Mouse (Mus musculus) kidney, embryonic 14.5 days (tissue): ENCODE measurements at regions not wholly inside any gene's neighbourhood (a gene's known extent, or its start where the extent isn't known, plus 50 kb on each side); places are given as distances from the start of the nearest gene placed in this dataset.

ENCODE experiments used
- ATAC-seq: fragments of 200-750 bp; cut with Nextera tagmentation; 2 replicates; pipeline ENCODE4 v1.8.0; 2017; ENCODE audit warnings: moderate number of reproducible peaks, mild to moderate bottlenecking, moderate TSS enrichment, moderate library complexity; ENCODE audit not compliant: low FRiP score, low TSS enrichment
- H3K27ac ChIP-seq: fragments of 300-500 bp; sonication (generic); 2 replicates; pipeline ENCODE4 v1.5.1; 2014; ENCODE audit warnings: low read depth, mild to moderate bottlenecking, low read length, moderate library complexity, mixed read lengths
- H3K27me3 ChIP-seq: fragments of 300-500 bp; sonication (generic); 2 replicates; pipeline ENCODE4 v1.6.1; 2014; ENCODE audit warnings: mild to moderate bottlenecking, low read length; ENCODE audit not compliant: control insufficient read depth, insufficient read depth
- H3K36me3 ChIP-seq: fragments of 300-500 bp; sonication (generic); 2 replicates; pipeline ENCODE4 v1.6.1; 2014; ENCODE audit warnings: low read length, mixed read lengths; ENCODE audit not compliant: control insufficient read depth, insufficient read depth
- H3K4me1 ChIP-seq: fragments of 300-500 bp; sonication (generic); 2 replicates; pipeline ENCODE4 v1.6.1; 2014; ENCODE audit warnings: low read length, mixed read lengths; ENCODE audit not compliant: control insufficient read depth, insufficient read depth
- H3K4me2 ChIP-seq: fragments of 300-500 bp; sonication (generic); replicated peaks from 2 replicates; pipeline ENCODE4 v1.6.1; 2014; ENCODE audit warnings: low read depth, mild to moderate bottlenecking, low read length
- H3K4me3 ChIP-seq: fragments of 300-500 bp; sonication (generic); 2 replicates; pipeline ENCODE4 v1.5.1; 2014; ENCODE audit warnings: mild to moderate bottlenecking, low read length
- H3K9ac ChIP-seq: fragments of 300-500 bp; sonication (generic); 2 replicates; pipeline ENCODE4 v1.6.1; 2014; ENCODE audit warnings: low read depth, mild to moderate bottlenecking, low read length, moderate library complexity
- H3K9me3 ChIP-seq: fragments of 300-500 bp; sonication (generic); 2 replicates; pipeline ENCODE4 v1.6.1; 2016; ENCODE audit warnings: low read length; ENCODE audit not compliant: control insufficient read depth
- WGBS: fragments of 180-500 bp; shearing (Covaris S2); extraction: QIAGEN DNeasy Blood & Tissue Kit; methylation state at CpG from one replicate; pipeline ENCODE4 v1.1.7; 2014; 5-methylcytosine and 5-hydroxymethylcytosine counted together

DNA sequence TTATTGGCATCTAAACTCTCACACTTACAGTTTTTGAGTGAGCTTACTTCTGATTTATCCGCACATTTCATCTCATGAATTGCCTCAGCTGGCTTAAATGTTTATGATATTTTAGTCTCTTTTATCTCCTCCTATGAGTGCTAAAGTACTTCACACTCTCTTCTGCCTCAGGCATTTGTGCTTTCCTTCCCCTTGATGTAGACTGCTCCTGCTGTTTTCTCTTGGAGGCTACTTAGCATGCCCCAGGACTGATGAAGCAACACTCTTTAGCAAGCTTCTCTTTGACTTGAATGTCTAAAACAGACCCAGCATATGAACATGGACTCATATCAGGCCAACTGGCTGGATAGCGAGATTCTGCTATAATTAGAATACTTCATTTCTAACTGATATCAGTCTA lies 882.8 kb downstream of the Tecrl start:
- no peak overlapping the region for H3K9ac ChIP-seq
- no peaks in the 10 kb centered on the region for H3K27me3 ChIP-seq
- H3K4me1 ChIP-seq: no peaks in the 10 kb centered on the region
- WGBS: 86% methylated on average over 2 of the region's 2 CpGs
- ATAC-seq: no peak
- H3K9me3 ChIP-seq: no peaks in the 10 kb centered on the region
- H3K4me3 ChIP-seq: no peak overlapping the region
- no peak overlapping the region for H3K27ac ChIP-seq
- H3K36me3 ChIP-seq: no peaks in the 10 kb centered on the region
- H3K4me2 ChIP-seq: no peak overlapping the region

DNA sequence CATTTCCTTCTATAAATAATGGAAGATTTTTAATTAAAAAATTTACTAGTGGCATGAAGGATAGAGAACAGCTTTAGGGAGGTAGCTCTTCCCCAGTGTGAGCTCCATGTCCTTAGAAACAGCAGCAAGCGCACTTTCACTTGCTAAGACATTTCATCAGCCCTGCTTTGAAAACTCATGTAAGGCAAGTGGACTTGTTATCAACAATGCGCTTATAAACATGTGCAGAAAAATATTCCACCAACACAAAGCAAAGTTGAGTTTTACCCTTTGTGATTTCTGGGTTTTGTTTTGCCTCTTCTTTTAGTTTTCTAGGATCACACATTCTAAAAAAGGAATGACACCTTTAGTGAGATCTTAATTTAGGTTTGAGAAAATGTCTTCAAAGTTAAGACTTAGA lies 890.7 kb downstream of the Tecrl start:
- Histone ChIP-seq H3K9ac (no peak overlapping the region), H3K4me1 (no peaks in the 10 kb centered on the region), H3K9me3 (no peaks in the 10 kb centered on the region), H3K4me3 (no peak overlapping the region), H3K4me2 (no peak overlapping the region), H3K27me3 (no peaks in the 10 kb centered on the region), H3K36me3 (no peaks in the 10 kb centered on the region), H3K27ac (no peak overlapping the region)
- 96% methylated on average over 2 of the region's 2 CpGs for WGBS
- ATAC-seq: no peak

DNA sequence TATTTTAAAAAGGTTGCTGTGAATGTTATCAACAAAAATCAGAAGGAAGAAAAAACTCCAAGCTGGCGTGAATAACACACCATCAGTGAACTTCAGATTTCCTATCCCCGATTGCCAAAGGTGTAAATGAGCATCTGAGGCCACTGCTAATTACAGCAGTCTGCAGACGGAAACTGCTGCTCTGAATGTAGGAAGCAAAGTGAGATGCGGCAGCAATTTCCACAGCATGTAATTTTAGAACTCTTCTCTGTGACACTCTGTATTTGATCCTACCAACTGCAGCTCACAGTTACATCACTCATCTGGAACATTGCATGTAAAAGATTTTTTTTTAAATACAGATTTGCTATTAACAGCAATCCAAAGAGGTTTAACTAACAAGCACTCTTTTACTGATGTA lies 913.7 kb downstream of the Tecrl start:
- Histone ChIP-seq H3K36me3 (no peaks in the 10 kb centered on the region), H3K9me3 (no peaks in the 10 kb centered on the region), H3K27ac (no peak overlapping the region), H3K9ac (no peak overlapping the region), H3K4me2 (no peak overlapping the region), H3K4me3 (no peak overlapping the region), H3K27me3 (no peaks in the 10 kb centered on the region), H3K4me1 (no peaks in the 10 kb centered on the region)
- WGBS: 67% methylated on average over 4 of the region's 4 CpGs
- ATAC-seq: no peak

DNA sequence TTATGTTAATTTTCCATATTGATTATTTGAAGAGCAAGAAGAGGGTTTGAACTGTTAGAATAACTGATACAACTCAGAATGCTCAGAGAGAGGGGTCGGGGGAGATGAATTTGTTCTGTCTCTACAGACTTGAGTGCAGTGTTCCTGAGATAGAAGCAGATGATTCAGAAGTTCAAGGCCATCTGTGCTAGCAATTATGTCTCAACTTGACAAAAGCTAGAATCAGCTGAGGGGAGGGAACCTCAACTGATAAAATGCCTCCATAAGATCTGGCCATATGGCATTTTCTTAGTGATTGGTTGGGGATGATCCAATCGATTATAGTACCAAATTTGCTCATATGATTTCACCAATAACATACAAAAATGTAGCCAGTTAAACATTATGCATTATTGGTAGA lies 914.9 kb downstream of the Tecrl start:
- no peaks in the 10 kb centered on the region for H3K9me3 ChIP-seq
- H3K4me3 ChIP-seq: no peak overlapping the region
- ATAC-seq: no peak

DNA sequence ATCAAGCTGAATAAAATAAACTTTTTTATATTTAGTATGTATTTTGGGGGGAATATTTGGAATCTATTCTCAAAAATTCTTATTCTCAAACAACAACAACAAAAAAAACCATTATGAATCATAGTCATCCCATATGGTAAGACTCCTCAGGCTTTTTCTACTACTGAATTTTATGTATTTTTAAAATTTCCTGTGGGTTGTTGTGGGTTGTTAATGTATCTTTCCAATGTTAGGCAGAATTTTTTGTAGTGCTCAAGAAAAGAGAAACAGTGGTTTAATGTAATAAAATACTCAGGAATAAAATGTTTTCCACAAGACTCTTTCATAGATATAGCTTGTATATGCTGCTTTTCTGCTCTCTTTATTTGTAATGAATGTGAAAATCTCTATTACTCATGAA lies 934.6 kb downstream of the Tecrl start:
- Histone ChIP-seq H3K9me3 (no peaks in the 10 kb centered on the region), H3K4me2 (no peak overlapping the region), H3K27ac (no peak overlapping the region), H3K4me1 (no peaks in the 10 kb centered on the region), H3K4me3 (no peak overlapping the region), H3K36me3 (no peaks in the 10 kb centered on the region), H3K27me3 (no peaks in the 10 kb centered on the region), H3K9ac (no peak overlapping the region)
- no peak for ATAC-seq

More for the DNA sequence above, 914.9 kb downstream of the Tecrl start:
- H3K27me3 ChIP-seq: no peaks in the 10 kb centered on the region
- H3K36me3 ChIP-seq: no peaks in the 10 kb centered on the region
- H3K4me2 ChIP-seq: no peak overlapping the region
- no peaks in the 10 kb centered on the region for H3K4me1 ChIP-seq
- WGBS: 78% methylated on average over 2 of the region's 2 CpGs
- no peak overlapping the region for H3K27ac ChIP-seq
- no peak overlapping the region for H3K9ac ChIP-seq

DNA sequence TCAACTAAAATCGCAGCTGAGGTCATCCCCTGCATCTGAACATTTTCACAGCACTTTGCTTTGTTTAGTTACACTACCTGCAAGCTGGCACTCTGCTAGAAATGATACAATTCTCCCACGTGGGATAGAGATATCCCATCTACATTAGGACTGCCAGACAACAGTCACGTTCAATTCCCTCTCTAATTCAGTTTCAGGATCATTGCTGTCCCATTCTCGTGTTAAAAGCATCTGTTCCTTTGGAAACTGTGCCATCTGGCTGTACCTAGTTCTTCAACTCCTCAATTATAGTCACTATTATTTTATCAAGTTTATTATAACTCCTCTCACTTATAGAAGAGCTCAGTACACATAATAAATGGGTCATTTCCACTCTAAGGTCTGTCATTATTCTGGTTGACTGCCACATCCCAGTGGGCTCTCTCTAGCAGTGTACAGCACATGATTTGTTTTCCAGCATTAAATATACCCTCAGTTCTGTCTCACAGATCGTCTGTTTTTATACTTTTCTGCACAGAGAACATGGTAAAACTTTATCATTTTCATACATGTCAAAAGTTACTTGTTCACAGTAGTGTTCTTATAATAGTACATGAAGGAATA lies 958.3 kb downstream of the Tecrl start:
- Histone ChIP-seq H3K27me3 (no peaks in the 10 kb centered on the region), H3K4me1 (no peaks in the 10 kb centered on the region)
- 69% methylated on average over 5 of the region's 5 CpGs for WGBS

DNA sequence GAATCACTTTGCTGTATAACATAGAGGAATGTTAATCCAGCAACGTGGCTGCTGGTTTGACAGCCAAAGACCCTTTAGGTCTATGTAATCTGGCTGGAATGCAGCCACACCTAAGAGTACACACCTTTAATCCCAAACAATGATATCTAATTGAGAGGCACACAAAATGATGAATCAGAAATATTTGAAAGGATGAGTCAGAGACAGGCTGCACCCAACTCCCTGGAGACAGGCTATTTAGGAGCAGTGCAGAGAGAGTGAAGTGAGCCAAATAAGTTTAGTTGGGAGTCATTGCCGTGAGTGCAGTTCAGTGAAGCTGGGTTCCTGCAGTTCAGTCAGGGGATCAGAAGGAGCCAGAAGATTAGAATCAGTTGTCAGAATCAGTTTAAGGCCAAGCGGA lies 993.4 kb downstream of the Tecrl start:
- no peak for ATAC-seq
- H3K36me3 ChIP-seq: no peaks in the 10 kb centered on the region
- H3K4me3 ChIP-seq: no peak overlapping the region
- H3K4me2 ChIP-seq: no peak overlapping the region
- H3K9me3 ChIP-seq: no peaks in the 10 kb centered on the region
- H3K27me3 ChIP-seq: no peaks in the 10 kb centered on the region
- H3K27ac ChIP-seq: no peak overlapping the region
- WGBS: 67% methylated on average over 3 of the region's 3 CpGs
- H3K9ac ChIP-seq: no peak overlapping the region
- no peaks in the 10 kb centered on the region for H3K4me1 ChIP-seq

More for the DNA sequence above, 958.3 kb downstream of the Tecrl start:
- no peaks in the 10 kb centered on the region for H3K9me3 ChIP-seq
- no peak for ATAC-seq
- no peak overlapping the region for H3K9ac ChIP-seq
- H3K4me3 ChIP-seq: no peak overlapping the region
- no peak overlapping the region for H3K4me2 ChIP-seq
- H3K27ac ChIP-seq: no peak overlapping the region
- no peaks in the 10 kb centered on the region for H3K36me3 ChIP-seq

DNA sequence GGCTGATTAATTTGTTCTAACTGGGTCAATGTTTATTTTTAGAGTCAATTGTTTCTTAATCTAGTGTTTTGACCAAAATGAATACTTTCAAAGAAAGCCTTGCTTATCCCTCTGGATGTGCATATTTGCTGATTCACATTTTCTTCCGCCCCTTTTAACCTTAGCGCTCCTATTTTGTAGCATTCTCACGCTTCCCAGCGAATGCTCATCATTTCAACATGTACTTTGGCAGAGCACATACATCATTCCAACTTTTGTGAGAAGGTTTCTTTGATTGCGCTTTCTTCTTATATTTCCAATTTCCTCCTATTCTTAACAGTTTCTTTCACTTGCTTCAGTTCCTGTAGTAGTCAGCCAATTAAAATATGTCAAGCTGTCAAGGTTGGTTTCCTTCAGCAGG lies 998.7 kb downstream of the Tecrl start:
- H3K27me3 ChIP-seq: no peaks in the 10 kb centered on the region
- H3K4me3 ChIP-seq: no peak overlapping the region
- ATAC-seq: no peak
- no peak overlapping the region for H3K9ac ChIP-seq
- WGBS: 85% methylated on average over 5 of the region's 5 CpGs
- H3K4me1 ChIP-seq: no peaks in the 10 kb centered on the region
- H3K9me3 ChIP-seq: no peaks in the 10 kb centered on the region
- no peaks in the 10 kb centered on the region for H3K36me3 ChIP-seq
- no peak overlapping the region for H3K27ac ChIP-seq
- no peak overlapping the region for H3K4me2 ChIP-seq

DNA sequence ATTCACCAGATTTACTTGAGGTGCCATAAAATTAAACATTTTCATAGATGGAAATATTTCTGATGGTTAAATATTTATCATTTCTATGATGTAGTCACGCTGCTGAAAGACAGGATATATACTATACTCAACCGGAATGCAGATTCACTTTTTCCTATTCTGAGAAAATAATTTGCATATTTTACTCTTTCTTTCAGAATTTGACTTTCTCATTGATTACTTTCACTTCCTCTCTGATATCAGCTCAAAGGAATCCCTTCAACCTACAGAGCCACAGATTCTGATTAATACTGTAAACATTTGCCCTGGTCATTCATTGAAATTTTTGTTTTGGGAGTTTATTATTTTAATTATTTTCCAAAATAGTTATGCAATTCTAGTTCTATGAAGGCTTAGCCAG lies 1003.9 kb downstream of the Tecrl start:
- no peaks in the 10 kb centered on the region for H3K36me3 ChIP-seq
- no peak for ATAC-seq
- H3K4me2 ChIP-seq: no peak overlapping the region
- no peak overlapping the region for H3K4me3 ChIP-seq
- no peaks in the 10 kb centered on the region for H3K27me3 ChIP-seq
- H3K27ac ChIP-seq: no peak overlapping the region
- WGBS: 95% methylated on average over 2 of the region's 2 CpGs
- H3K9me3 ChIP-seq: no peaks in the 10 kb centered on the region
- no peaks in the 10 kb centered on the region for H3K4me1 ChIP-seq
- H3K9ac ChIP-seq: no peak overlapping the region
